Mouse (Mus musculus) heart, embryonic 12.5 days (tissue): ENCODE results near the gene Gpx3. TPM values are rescaled to one million over a fixed set of nuclear protein-coding genes. Genes with fewer than 3 reads are reported as not detected.

ENCODE experiments used
- polyA plus RNA-seq: library from polyadenylated mRNA; unstranded; fragments of >200 nt; fragmentation: Nextera tagmentation; extraction: Ambion mirVana; gene quantifications from 2 replicates; pipeline ENCODE4 v1.2.1, GENCODE M21; 2016

The Gpx3 gene
- polyA plus RNA-seq, 1 experiment from 2014 or later: 1,433 TPM

Other genes starting within 250 kb of the Gpx3 start
- gene Cdc42se2, start 114.8 kb upstream of the Gpx3 start, polyA plus RNA-seq: 68.7 and 68.9 TPM in 2 replicates
- 14.5 and 20.1 TPM in 2 replicates for gene Lyrm7, start 41.5 kb upstream of the Gpx3 start, polyA plus RNA-seq
- gene Hint1, start 36.1 kb upstream of the Gpx3 start, polyA plus RNA-seq: 743 and 765 TPM in 2 replicates
- gene Tnip1, start 60.5 kb downstream of the Gpx3 start, polyA plus RNA-seq: 23.1 and 23.6 TPM in 2 replicates
- gene Anxa6, start 131.0 kb downstream of the Gpx3 start, polyA plus RNA-seq: 335 and 339 TPM in 2 replicates
- gene Ccdc69, start 175.7 kb downstream of the Gpx3 start, polyA plus RNA-seq: 17.5 and 19.0 TPM in 2 replicates
- gene Gm2a, start 195.7 kb downstream of the Gpx3 start, polyA plus RNA-seq: 49.4 and 49.9 TPM in 2 replicates
- not detected in 2 replicates for gene Slc36a3, start 249.3 kb downstream of the Gpx3 start, polyA plus RNA-seq